Mouse (Mus musculus) midbrain, embryonic 16.5 days (tissue): ENCODE results near the gene Ccdc70. TPM values are rescaled to one million over a fixed set of nuclear protein-coding genes. Genes with fewer than 3 reads are reported as not detected.
"Not testable (repeated sequence)": the region's sequence is repeated elsewhere in the genome, so short reads cannot be mapped to it uniquely, and the experiment has no call there.

ENCODE experiments used
- ATAC-seq: fragments of 200-750 bp; cut with Nextera tagmentation; 2 replicates; pipeline ENCODE4 v1.8.0; 2017; ENCODE audit warnings: moderate TSS enrichment
- H3K27ac ChIP-seq: fragments of 300-500 bp; sonication (generic); 2 replicates; pipeline ENCODE4 v1.5.1; 2014; ENCODE audit warnings: mild to moderate bottlenecking, low read length, mixed read lengths
- H3K27me3 ChIP-seq: fragments of 300-500 bp; sonication (generic); 2 replicates; pipeline ENCODE4 v1.6.1; 2014; ENCODE audit warnings: low read depth, low read length, mixed read lengths; ENCODE audit not compliant: control insufficient read depth, insufficient read depth
- H3K36me3 ChIP-seq: fragments of 300-500 bp; sonication (generic); 2 replicates; pipeline ENCODE4 v1.6.1; 2014; ENCODE audit warnings: mild to moderate bottlenecking, low read length, moderate library complexity, mixed read lengths; ENCODE audit not compliant: control insufficient read depth, insufficient read depth
- H3K4me1 ChIP-seq: fragments of 300-500 bp; sonication (generic); 2 replicates; pipeline ENCODE4 v1.6.1; 2014; ENCODE audit warnings: mild to moderate bottlenecking, low read length, mixed read lengths; ENCODE audit not compliant: control insufficient read depth, insufficient read depth
- H3K4me2 ChIP-seq: fragments of 300-500 bp; sonication (generic); 2 replicates; pipeline ENCODE4 v1.6.1; 2014; ENCODE audit warnings: mild to moderate bottlenecking, low read length, mixed read lengths
- H3K4me3 ChIP-seq: fragments of 300-500 bp; sonication (generic); 2 replicates; pipeline ENCODE4 v1.5.1; 2014; ENCODE audit warnings: low read depth, mild to moderate bottlenecking, low read length, moderate library complexity, mixed read lengths
- H3K9ac ChIP-seq: fragments of 300-500 bp; sonication (generic); 2 replicates; pipeline ENCODE4 v1.6.1; 2014; ENCODE audit warnings: low read depth, low read length, mixed read lengths
- H3K9me3 ChIP-seq: fragments of 300-500 bp; sonication (generic); replicated peaks from 2 replicates; pipeline ENCODE4 v1.6.1; 2014; ENCODE audit warnings: mild to moderate bottlenecking, low read length, mixed read lengths; ENCODE audit not compliant: control insufficient read depth, poor library complexity, severe bottlenecking
- WGBS: fragments of 180-500 bp; shearing (Covaris S2); extraction: QIAGEN DNeasy Blood & Tissue Kit; methylation state at CpG from one replicate; pipeline ENCODE4 v1.1.7; 2014; 5-methylcytosine and 5-hydroxymethylcytosine counted together
- polyA plus RNA-seq: library from polyadenylated mRNA; unstranded; fragments of >200 nt; fragmentation: Nextera tagmentation; extraction: Ambion mirVana; gene quantifications from 2 replicates; pipeline ENCODE4 v1.2.1, GENCODE M21; 2015

Ccdc70 gene
- not detected in 2 replicates for polyA plus RNA-seq

DNA sequence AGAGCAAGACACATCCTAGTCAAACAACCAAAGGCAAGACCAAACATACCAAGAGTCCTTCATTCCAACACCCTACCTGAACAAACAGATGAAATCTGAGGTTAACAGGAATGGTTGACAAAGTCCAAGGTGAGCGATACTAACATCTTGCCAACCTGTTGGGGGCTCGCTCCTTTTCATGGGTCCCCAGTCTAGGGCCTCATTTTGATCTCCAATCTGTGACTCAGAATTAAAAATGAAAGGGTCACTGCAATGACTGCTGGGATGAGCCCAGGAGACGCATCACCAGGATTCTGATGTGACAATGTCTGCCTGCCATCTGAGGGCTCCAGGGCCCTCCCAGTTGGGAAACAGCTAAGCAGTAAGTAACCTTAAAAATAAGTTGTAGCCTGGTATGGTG lies at the start of gene Ccdc70:
Ccdc70 (plus strand) TSS at position 301 of the 400 bp plus-strand sequence.
- H3K36me3 ChIP-seq: no peaks in the 10 kb centered on the region
- no peak within 1 kb of the TSS for H3K4me2 ChIP-seq
- no peak within 1 kb of the TSS for H3K27ac ChIP-seq
- no peak for ATAC-seq
- no peaks in the 10 kb centered on the region for H3K27me3 ChIP-seq
- WGBS: 88% methylated on average over 3 of the region's 3 CpGs
- no peak within 1 kb of the TSS for H3K4me3 ChIP-seq
- H3K9ac ChIP-seq: no peak within 1 kb of the TSS
- H3K9me3 ChIP-seq: no peaks in the 10 kb centered on the region
- H3K4me1 ChIP-seq: no peaks in the 10 kb centered on the region

DNA sequence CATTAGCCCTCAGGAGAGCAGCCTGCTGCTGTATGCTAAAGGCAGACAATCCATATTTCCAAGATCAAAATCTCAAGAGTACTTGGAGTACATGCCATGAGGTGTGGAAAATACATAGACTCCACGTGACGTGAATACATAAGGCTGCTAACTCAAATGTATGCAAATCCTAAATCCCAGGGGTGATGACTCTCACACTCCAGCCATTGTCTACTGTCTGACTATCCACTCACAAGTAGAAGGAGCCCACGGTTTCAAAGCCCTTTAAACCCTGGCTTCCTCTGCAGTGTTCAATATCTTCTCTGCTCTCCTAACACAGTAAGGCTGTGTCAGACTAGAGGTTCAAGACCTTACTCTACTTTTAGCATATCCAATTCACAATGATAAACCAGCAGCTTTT lies 38.8 kb upstream of the Ccdc70 start:
- not testable (repeated sequence) for H3K27ac ChIP-seq, H3K27me3 ChIP-seq, H3K9ac ChIP-seq, ATAC-seq, H3K36me3 ChIP-seq, H3K4me1 ChIP-seq, H3K4me2 ChIP-seq, H3K4me3 ChIP-seq, H3K9me3 ChIP-seq
- WGBS: 34% methylated on average over 3 of the region's 3 CpGs

DNA sequence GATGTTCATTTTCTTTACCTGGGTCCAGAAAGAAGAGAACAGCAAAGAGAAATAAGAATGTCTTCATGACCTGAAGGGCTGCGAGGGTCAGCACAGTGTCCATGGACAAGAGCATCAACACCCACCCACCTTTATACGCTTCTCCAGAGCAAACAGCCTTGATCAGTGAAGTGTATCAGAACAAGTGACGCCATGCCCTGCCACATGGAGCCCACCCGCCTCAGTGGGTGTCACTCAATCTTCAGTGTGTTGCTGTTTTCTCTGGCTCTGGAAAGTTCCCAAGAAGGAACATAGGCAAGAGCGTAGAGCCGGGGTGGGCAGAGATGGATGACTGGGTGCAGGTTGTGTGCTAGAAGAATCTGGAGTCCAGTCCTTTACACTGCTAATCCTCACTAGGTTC lies 37.0 kb upstream of the Ccdc70 start, which contains the start of gene Defb15:
Defb15 (minus strand) TSS at position 101 of the 400 bp plus-strand sequence.
- no peak within 1 kb of the TSS for H3K9ac ChIP-seq
- H3K27ac ChIP-seq: no peak within 1 kb of the TSS
- H3K27me3 ChIP-seq: no peaks in the 10 kb centered on the region
- WGBS: 94% methylated on average over 6 of the region's 6 CpGs
- H3K36me3 ChIP-seq: no peaks in the 10 kb centered on the region
- H3K4me2 ChIP-seq: no peak within 1 kb of the TSS
- no peaks in the 10 kb centered on the region for H3K9me3 ChIP-seq
- no peaks in the 10 kb centered on the region for H3K4me1 ChIP-seq
- ATAC-seq: no peak
- no peak within 1 kb of the TSS for H3K4me3 ChIP-seq

DNA sequence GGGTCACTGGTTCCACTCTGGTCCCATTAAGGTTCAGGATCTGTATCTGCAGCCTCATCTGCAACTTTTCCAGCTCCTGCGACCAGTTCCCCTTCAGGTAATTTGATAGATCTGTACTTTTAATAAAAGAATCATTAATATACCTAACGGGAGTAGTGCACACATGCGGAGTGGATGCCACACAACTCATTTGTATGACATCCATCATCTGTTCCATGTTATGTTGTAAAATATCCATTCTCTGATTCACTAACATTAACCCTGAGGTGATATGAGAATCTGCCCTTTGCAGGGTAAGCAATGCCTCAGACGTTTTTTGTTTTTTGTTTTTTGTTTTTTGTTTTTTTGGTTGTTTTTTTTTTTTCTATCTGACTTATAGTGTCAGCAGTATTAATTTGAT lies 31.5 kb upstream of the Ccdc70 start, which contains the start of gene Defb35:
Defb35 (plus strand) TSS at position 301 of the 400 bp plus-strand sequence.
- 87% methylated on average over 4 of the region's 4 CpGs for WGBS
- not testable (repeated sequence) for ATAC-seq, H3K27ac ChIP-seq, H3K9me3 ChIP-seq, H3K36me3 ChIP-seq, H3K27me3 ChIP-seq, H3K4me3 ChIP-seq, H3K9ac ChIP-seq, H3K4me1 ChIP-seq, H3K4me2 ChIP-seq

DNA sequence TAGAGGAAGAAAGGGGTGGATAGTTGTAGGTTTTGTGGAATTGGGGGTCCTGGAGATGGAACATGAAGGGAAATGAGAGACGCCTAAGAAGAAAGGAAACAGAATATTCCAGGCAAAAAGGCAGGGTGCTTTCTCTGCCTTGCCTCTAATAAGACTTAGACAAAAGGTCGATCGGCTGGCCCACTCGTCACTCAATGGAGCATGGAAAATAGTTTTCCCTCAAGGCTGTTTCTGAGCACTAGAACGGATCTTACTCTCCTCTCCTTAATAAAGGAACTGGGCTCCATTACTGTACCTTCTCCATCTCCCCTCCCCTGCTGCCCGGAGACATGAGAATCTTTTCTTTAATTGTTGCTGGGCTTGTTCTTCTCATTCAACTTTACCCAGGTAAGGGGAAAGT lies 23.1 kb upstream of the Ccdc70 start, which contains the start of gene Defb13:
Defb13 (plus strand) TSS at position 301 of the 400 bp plus-strand sequence.
- Histone ChIP-seq H3K9ac (no peak within 1 kb of the TSS), H3K4me2 (no peak within 1 kb of the TSS), H3K4me3 (no peak within 1 kb of the TSS), H3K27ac (no peak within 1 kb of the TSS), H3K36me3 (no peaks in the 10 kb centered on the region), H3K27me3 (no peaks in the 10 kb centered on the region), H3K9me3 (no peaks in the 10 kb centered on the region), H3K4me1 (no peaks in the 10 kb centered on the region)
- 76% methylated on average over 6 of the region's 6 CpGs for WGBS
- ATAC-seq: no peak

DNA sequence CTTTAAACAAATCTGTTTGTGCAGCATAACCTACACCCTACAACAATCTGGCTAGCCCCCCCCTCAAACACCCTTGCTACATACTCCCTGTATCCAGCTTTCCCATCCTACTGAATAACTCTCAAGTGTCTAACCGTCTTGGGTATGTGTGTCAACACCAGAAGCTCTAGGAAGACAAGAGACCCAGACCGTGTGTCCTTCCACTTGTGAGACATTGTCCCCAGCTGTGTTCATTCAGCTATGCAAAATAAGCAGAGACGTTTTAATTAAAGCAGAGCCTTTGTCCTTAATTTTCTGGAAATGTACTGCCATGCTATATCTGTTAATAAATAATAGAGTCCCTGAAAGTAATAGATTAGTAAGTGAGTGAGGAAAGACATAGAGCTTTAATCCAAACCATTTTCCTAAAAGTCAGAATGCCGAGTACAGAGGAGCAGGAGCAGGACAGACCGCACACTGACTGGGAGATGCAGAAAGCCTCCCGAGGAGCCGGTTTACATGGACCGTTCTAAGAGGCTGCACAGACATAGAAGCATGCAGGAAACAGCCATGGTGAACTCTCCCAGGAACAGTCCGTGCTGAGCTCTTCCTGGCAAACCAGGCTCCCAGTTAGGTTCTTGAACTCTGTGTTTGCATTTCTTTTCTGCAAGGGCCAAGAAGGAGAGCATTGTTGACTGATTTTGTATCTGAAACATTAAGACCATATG lies 22.1 kb upstream of the Ccdc70 start:
- no peak for ATAC-seq

DNA sequence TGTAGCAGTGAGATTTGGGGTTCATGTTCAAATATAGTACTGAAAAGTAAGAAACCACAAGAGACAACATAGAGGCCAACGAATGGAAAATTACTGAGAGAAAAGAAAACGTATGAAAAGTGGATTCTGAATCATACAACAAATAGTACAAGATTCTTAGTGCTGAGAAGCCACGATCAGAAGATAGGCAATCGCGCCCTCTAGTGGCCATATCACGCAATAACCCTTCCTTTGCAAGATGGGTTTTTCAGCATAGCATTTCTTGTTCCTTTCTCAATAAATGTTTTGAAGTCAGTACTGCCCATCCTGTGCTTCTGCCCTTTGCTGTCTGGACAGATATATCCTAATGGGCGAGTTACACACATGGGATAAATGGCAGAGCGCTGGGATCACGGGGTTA lies 14.3 kb upstream of the Ccdc70 start:
- H3K27ac ChIP-seq: no peak overlapping the region
- no peak overlapping the region for H3K4me2 ChIP-seq
- no peaks in the 10 kb centered on the region for H3K36me3 ChIP-seq
- no peaks in the 10 kb centered on the region for H3K4me1 ChIP-seq
- no peak for ATAC-seq
- WGBS: 6% methylated on average over 9 of the region's 9 CpGs
- H3K4me3 ChIP-seq: no peak overlapping the region
- H3K9ac ChIP-seq: no peak overlapping the region
- no peaks in the 10 kb centered on the region for H3K27me3 ChIP-seq
- no peaks in the 10 kb centered on the region for H3K9me3 ChIP-seq

More for the DNA sequence above, 22.1 kb upstream of the Ccdc70 start:
- Histone ChIP-seq H3K36me3 (no peaks in the 10 kb centered on the region), H3K9me3 (no peaks in the 10 kb centered on the region), H3K4me3 (no peak overlapping the region), H3K27ac (no peak overlapping the region), H3K9ac (no peak overlapping the region), H3K27me3 (no peaks in the 10 kb centered on the region), H3K4me1 (no peaks in the 10 kb centered on the region), H3K4me2 (no peak overlapping the region)
- 53% methylated on average over 9 of the region's 9 CpGs for WGBS

DNA sequence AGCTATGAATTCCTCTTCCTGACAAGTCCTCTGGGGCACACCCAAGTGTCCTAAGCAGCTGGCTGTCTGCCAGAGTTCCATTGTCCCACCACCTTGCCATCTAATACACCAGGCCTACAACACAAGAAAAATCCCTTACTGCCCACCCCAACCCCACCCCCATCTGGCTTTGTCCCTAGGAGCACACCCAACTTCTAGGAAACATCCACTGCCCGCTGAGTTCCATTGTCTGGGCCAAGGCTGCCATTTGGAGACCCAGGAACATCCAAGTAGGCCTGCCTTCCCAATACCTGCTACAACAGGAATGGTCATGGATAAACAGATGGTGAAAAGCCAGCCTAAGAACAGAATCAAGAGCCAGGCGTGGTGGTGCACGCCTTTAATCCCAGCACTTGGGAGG lies 13.2 kb upstream of the Ccdc70 start:
- Histone ChIP-seq H3K4me3 (no peak overlapping the region), H3K36me3 (no peaks in the 10 kb centered on the region), H3K27me3 (no peaks in the 10 kb centered on the region), H3K9ac (no peak overlapping the region), H3K9me3 (no peaks in the 10 kb centered on the region), H3K4me2 (no peak overlapping the region), H3K27ac (no peak overlapping the region), H3K4me1 (no peaks in the 10 kb centered on the region)
- WGBS: 77% methylated on average over 3 of the region's 3 CpGs
- ATAC-seq: no peak

DNA sequence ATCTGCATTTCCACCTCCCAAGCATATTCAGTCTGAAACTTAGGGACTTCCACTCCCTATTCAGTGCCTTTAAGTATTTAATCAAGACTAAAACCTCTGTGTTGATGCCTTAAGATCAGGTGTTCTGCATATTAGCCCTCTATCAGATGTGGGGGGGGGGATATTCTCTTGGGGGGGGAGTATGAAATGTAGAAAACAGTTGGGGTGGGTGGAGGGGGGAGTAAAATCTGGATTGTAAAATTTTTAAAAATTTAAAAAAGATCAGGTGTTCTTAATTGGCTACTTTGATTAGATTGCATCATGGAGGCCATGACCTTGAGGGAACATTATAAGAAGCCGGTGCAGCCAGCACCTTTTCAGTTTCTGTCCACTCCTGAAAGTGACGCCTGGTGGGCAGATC lies 11.2 kb upstream of the Ccdc70 start, which contains the start of gene Fam90a1a:
Fam90a1a (plus strand) TSS at position 301 of the 400 bp plus-strand sequence.
- H3K27ac ChIP-seq: no peak within 1 kb of the TSS
- no peak within 1 kb of the TSS for H3K4me2 ChIP-seq
- WGBS: 94% methylated on average over 2 of the region's 2 CpGs
- ATAC-seq: no peak
- H3K9ac ChIP-seq: no peak within 1 kb of the TSS
- no peaks in the 10 kb centered on the region for H3K36me3 ChIP-seq
- no peak within 1 kb of the TSS for H3K4me3 ChIP-seq
- no peaks in the 10 kb centered on the region for H3K27me3 ChIP-seq
- H3K9me3 ChIP-seq: no peaks in the 10 kb centered on the region
- no peaks in the 10 kb centered on the region for H3K4me1 ChIP-seq
